Mouse (Mus musculus) left cerebral cortex, adult 2 months (tissue): Measurements from ENCODE around the gene Samd3. TPM values are rescaled to one million over a fixed set of nuclear protein-coding genes. Genes with fewer than 3 reads are reported as not detected.

Experiments used
- DNase-seq, 2 experiments: peaks; one replicate each; pipeline ENCODE4 v3.0.0; 2021 to 2022; ENCODE audit warnings: low spot score in 2 of 2, mixed read lengths in 1 of 2; ENCODE audit errors: extremely low spot score in 1 of 2
- H3K27ac ChIP-seq: fragments of 200-600 bp; 2 replicates; pipeline ENCODE4 v1.8.1; 2022
- H3K4me3 ChIP-seq: fragments of 200-600 bp; 2 replicates; pipeline ENCODE4 v1.8.1; 2022
- CTCF ChIP-seq: fragments of 200-600 bp; IDR thresholded peaks from 2 replicates; pipeline ENCODE4 v1.8.1; 2022; ENCODE audit warnings: antibody characterized with exemption, mild to moderate bottlenecking, moderate library complexity
- intact Hi-C: fragments of 180-260 bp; cut with DNase I; formaldehyde crosslinking; loops from one replicate; pipeline ENCODE4 v1.15.1; 2025
- total RNA-seq, 2 experiments: library from RNA; stranded (reverse); gene quantifications; 2 replicates each; pipeline ENCODE4 v1.2.3; 2021

The Samd3 gene
- total RNA-seq, 2 experiments from 2014 or later = 2.1 to 2.2 TPM

DNA sequence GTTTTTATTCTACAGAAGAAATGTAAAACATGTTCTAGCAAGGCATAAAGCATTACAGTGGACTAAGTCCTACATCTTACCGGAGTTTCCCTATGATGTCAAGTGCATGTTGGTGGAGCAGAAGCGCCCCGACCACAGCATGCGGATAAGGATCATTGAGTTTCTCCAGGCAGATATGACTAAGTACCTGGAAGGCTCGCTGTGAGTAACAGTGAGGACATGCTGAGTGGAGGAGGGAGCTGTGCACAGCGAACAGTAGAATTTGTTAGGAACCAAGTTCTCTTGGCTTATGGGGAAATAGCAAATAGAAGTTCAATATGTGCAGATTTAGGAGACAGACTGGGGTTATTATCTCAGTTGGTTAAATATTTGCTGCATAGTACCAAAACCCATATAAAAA is 15.0 kb downstream of the Samd3 start:
- intact Hi-C loops = loop anchor here (5.0 kb wide), 1 partner anchor 1257 kb away; no protein-coding TSS in a partner anchor
- H3K27ac ChIP-seq = peak overlapping the region; percentile 78; the same call in 1 of the 2 replicates
- no peak overlapping the region for H3K4me3 ChIP-seq
- no peak for DNase-seq
- no peak for TF ChIP-seq CTCF

DNA sequence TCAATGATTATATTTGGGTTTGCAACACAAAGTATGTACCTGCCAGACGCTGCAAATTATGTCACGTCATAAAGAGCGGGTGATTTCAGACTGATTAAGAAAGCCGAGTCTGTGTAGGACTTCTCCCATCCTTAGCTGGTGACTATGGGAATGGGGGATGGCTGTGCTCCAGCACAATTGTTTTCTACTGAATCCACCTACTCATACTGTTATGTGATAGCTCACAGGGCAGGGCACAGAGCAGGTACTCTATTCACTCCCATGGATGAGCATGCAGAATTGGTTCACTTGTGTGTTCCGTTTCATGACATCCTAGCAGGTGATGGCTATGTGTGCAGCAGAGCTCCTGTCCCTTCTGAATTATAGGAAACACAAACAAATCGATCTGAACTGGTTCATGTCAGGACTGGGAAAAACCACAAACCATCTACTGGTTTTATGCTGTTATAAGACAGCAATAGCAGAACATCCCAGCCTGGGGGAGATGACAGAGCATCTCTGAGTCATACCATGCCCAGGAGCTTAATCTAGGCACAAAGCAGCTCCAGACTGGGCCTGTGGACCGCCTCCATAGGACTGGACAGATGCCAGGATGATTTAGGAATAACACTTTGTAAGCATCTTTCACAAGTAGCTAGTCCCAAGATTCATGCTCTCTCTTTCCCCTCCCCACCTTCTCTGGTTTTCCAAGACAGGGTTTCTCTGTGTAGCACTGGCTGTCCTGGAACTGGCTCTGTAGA is 20.1 kb downstream of the Samd3 start:
- intact Hi-C loops = no loop called here
- DNase-seq = peak; percentile 55 to 58
- H3K4me3 ChIP-seq = no peak overlapping the region
- peak overlapping the region; percentile 13; the same call in 1 of the 2 replicates for H3K27ac ChIP-seq
- no peak for TF ChIP-seq CTCF

DNA sequence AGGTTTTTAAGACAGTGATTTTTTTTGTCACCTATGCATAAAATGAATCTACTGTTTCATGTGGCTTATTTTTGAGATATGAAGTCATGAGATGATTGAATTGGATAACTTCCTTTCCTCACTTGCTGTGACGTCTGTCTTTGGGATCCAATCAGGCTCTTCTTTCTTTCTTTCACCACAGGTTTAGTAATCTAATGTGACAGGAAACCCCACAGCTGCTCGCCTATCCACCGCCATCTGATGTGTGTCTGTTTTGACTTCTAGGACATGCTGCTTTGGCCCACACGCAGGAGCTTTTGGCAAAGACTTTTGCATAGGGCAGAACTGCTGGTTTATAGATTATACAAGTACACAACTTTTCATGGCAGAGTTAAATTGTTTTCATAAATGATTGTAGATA is 30.4 kb downstream of the Samd3 start:
- intact Hi-C loops = no loop called here
- DNase-seq = no peak
- TF ChIP-seq CTCF = no peak
- no peak overlapping the region for H3K4me3 ChIP-seq
- no peak overlapping the region for H3K27ac ChIP-seq

DNA sequence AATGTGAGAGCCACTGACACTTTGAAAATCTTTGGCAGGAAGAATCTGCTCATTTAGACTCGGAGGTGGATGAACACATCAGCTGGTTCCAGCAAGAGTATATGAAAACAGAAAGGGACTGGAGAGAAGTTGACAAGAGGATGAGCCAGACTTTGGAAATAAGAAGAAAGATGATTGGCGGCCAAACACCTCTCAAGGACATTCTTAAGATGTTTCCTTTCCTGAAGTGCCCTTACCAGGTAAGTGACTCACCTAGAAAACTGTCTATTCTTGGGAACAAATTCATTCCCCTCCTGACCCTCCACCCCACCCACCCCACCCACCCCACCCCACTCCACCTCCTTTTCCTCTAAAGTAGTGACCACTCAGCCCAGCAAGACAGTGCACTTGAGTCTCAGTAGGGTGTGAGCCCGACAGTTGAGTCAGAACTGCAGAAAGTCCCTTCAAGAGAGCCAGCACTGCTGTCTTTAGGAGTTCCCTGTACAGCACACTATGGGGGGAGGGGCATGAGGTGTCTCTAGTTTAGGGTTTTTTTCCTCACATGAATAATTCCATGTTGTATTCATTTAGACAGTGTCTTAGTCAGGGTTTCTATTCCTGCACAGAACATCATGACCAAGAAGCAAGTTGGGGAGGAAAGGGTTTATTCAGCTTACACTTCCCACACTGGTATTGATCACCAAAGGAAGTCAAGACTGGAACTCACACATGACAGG is 34.4 kb downstream of the Samd3 start:
- no peak for DNase-seq
- intact Hi-C loops = no loop called here
- no peak overlapping the region for H3K4me3 ChIP-seq
- H3K27ac ChIP-seq = no peak overlapping the region
- TF ChIP-seq CTCF = no peak

DNA sequence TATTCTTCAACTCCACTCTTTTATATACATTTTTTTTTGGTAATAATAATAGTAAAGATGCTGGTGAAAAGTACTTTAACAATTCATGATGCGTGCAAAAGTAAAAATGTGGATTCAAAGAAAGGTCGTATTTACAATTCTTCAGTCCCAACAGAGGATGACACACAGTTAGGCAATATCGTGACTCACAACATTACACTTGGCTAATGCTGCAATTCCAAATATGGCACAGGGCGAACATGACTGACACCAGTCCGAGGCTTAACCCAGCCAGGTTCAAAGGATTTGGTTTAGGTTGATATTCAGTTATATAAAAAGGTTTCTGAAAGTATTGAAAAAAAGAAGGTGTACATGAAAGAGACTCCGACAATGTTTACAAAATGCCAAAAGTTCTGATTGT is 45.9 kb downstream of the Samd3 start:
- Histone ChIP-seq H3K27ac (no peak overlapping the region), H3K4me3 (no peak overlapping the region)
- TF ChIP-seq CTCF = no peak
- DNase-seq = no peak
- intact Hi-C loops = no loop called here

DNA sequence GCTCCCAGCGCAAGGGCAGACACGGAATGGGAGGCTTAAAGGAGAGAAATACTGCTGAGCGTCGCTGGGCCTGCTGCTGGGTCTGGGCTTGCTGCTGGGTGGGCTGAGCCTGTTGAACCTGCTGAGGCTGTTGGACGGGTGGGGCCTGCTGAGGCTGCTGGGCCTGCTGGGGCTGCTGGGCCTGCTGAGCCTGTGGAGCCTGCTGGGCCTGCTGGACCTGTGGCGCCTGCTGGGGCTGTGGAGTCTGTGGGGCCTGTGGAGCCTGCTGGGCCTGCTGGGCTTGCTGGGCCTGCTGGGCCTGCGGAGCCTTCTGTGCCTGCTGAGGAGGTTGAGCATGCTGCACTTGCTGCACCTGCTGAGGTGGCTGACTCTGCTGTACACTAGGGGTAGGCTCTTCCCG is 50.5 kb downstream of the Samd3 start:
- intact Hi-C loops = no loop called here
- no peak overlapping the region for H3K27ac ChIP-seq
- no peak overlapping the region for H3K4me3 ChIP-seq
- no peak for TF ChIP-seq CTCF
- no peak for DNase-seq

DNA sequence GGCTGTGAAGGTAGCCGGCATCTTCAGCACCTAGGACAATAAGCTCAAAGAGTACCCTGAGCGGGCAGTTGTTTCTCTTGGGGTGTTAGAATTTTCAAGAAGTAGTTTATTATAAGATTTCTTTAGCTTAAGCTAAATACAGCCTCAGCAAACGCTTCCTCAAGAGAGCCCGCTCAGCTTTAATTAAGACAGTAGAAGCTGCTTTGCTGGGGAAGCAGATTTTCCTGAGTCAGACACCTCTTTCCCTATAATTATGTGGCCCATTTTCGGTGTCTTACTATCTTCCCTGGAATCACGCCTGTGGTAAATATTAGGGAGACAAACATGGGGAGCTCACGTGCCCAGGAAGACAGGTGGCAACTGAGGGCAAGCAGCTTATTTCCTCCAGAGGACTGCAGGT is 57.6 kb downstream of the Samd3 start:
- intact Hi-C loops = no loop called here
- DNase-seq = no peak
- H3K4me3 ChIP-seq = no peak overlapping the region
- no peak for TF ChIP-seq CTCF
- no peak overlapping the region; the same call in 1 of the 2 replicates for H3K27ac ChIP-seq

DNA sequence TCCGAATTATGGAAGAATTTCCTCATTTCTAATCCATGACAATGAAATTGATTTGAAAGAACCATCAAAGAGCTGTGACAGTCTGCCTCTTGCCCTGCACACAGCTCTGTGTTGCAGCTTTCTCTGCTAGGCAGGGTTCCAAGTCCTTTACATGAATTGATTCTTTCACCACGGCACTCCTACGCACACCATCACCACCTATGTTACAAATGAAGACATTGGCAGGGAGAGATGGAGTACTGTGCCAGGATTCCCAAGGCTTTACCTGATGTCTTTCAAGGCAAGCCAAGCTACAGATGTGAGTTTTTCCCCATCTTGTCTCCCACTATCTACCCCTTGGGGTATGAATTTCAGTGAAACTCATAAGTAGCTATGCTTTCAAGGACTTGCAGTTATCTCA is 67.7 kb downstream of the Samd3 start:
- peak; percentile 24 to 33 for DNase-seq
- no peak for TF ChIP-seq CTCF
- no peak overlapping the region for H3K4me3 ChIP-seq
- intact Hi-C loops = no loop called here
- H3K27ac ChIP-seq = no peak overlapping the region

DNA sequence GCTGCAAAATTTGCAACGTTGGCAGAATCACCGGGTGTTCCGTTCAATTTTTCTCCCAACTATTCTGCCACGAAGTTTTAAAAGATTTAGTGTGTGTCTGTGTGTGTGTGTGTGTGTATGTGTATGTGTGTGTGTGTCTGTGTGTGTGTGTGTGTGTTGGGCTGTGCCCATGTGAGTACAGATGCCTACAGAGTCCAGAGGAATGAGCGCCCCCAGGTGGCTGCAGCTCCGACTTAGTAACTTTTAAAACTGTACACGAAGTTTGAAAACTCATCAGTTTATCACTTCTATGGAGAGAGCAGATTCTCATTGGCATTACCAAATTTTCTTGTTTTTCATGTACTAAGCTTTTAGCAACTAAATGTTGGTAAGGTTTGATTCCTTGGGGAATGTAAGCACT is 68.1 kb downstream of the Samd3 start:
- TF ChIP-seq CTCF = peak; percentile 6; the same call in 1 of the 2 replicates
- Histone ChIP-seq H3K4me3 (no peak overlapping the region), H3K27ac (no peak overlapping the region)
- intact Hi-C loops = no loop called here
- DNase-seq = no peak

DNA sequence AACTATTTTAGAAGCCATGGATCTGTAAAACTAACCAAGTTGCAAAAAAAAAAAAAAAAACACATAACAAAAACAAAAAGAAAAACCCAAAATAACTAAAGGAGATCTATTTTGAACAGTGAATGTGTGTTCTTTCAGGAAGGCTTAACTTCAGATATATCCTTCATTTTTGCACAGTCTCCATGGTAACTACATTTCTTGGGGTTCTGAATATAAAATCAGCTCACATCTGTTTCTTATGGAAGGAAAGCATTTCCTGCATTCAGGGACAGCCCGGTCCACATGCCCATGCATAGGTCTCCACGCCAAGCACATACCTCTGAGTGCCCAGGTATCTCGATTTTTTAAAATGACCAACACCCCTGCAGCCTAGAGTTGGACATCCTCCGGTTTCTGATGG is 72.8 kb downstream of the Samd3 start:
- no peak for TF ChIP-seq CTCF
- DNase-seq = peak in 1 of 2 experiments; percentile 23
- Histone ChIP-seq H3K4me3 (no peak overlapping the region), H3K27ac (peak overlapping the region; percentile 38; the same call in 1 of the 2 replicates)
- intact Hi-C loops = no loop called here

DNA sequence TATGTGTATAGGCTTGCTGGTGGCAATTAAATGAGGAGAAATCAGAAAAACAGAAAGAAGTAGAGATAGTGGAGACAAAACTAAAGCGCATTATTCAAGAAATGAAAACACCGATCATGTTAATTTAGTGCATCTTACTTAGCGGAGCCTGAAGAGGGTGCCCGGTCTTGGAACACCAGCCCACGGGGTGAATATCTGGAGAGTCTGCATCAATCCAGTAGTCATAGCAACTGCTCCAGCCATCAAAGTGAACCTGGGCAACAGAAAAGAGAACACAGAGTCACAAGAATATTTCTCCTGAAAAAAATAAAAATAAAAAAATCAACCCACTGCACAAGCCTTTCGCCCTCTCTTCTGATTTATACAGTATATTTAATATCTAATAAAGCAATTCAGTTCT is 74.0 kb downstream of the Samd3 start:
- H3K4me3 ChIP-seq = no peak overlapping the region

DNA sequence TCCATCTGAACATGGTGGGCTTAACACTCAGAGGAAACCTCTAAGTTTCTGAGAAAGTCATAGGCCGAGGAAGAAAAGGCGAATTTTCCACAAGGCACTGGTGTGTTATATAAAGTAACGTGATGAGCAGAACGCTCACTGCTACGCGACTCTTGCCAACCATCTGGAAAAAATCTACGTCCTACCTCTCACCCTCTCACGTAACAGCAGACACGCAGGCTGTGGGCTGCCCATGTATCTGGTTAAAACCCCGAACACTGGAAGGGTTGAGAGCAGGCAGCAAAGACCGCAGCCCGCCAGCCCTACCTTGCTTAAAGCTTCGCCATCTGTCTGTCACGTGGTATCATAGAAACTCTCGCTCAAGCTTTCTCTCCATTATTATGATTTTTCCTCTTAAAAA is 84.8 kb downstream of the Samd3 start:
- no peak for TF ChIP-seq CTCF
- peak overlapping the region; percentile 56 for H3K27ac ChIP-seq
- intact Hi-C loops = no loop called here
- H3K4me3 ChIP-seq = no peak overlapping the region
- peak in 1 of 2 experiments; percentile 33 for DNase-seq

More for the DNA sequence above, 74.0 kb downstream of the Samd3 start:
- intact Hi-C loops = no loop called here
- DNase-seq = no peak
- no peak for TF ChIP-seq CTCF
- no peak overlapping the region for H3K27ac ChIP-seq
